Mouse (Mus musculus) cerebellum, adult (tissue): ENCODE measurements around the gene Mrpl18.

Source experiments
- ATAC-seq: cut with Nextera tagmentation; 2 replicates; pipeline ENCODE4 v1.9.2; 2017; ENCODE audit warnings: mild to moderate bottlenecking, moderate library complexity, mixed read lengths; ENCODE audit not compliant: insufficient number of reproducible peaks, low FRiP score, low TSS enrichment

Mrpl18 gene

GRCm38 (mm10) chr17:12868043-12868442, 48.1 kb downstream of the Mrpl18 start, which contains the start of gene Mas1:
TSS of gene Mas1 (minus strand) at chr17:12868143.
- no peak for ATAC-seq

DNA sequence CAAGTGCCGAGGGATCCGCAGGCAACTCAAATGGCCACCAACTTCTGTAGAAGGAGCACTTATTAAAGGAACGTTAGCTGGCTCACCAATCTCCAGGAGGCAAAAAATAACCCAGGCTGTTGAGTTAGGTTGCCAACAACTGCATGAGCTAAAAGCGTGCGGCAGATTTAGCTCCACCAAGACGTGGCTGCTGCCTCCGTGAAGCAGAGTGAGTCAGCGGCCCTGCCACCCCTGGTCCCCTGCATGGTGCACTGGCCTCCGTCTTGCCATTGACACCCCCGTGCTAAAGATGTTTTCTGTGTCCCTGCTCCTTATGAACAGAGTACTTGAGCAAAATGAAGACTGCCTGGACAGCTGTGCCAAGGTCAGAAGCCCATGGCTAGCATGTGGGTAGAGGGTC, 49.3 kb downstream of the Mrpl18 start:
- no peak for ATAC-seq

- ATAC-seq = no peak
These were observed 50.7 kb downstream of the Mrpl18 start for GRCm38 (mm10) chr17:12865407-12865806.

DNA sequence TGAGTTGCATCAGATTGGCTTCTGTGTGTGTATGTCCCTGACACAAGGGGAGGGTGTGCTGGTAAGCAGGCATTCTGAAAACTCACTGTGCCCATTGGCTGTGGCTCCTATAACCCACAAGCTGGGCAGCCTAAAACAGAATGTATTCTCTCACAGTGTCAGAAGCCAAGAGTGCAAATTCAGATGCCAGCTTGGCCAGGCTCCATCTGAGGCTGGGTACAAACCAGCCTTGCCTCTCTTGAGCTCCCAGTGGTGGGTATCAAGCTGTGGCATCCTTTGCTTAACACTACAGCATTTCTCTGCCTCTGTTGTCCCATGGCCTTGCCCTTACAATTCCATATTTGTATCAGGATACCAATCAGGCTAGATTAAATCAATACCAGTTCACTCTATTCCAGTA, 52.0 kb downstream of the Mrpl18 start:
- ATAC-seq = no peak
